In the genomic region with DNA sequence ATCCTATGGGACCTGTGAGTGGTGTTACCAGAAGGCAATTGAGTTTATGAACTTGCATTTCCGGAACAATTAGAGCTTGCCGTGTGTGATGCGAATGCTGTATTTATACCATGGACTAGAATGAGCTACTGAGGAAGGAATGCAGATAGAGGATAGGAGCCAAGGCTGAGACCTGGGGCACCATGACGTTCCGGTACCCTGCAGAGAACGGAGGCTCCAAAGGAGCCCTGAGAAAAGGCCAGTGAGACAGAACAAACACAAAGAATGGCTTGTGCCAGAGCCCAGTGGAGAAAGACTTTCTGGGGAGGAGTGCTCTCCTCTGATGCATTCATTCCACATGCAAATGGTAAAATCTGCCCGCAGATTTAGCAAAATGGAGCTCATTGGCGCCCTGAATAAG, we compare ENCODE assay signal across 25 mouse cellular contexts.
"Had no signal": no experiment of that assay in that cellular context is flagged by ENCODE, and none has a peak within 500 bp of the region (broad histone marks: within the 10 kb centered on the region; RNA-seq: fewer than 3 reads in every experiment).

No protein-coding gene starts in this region.

- H3K9me3 ChIP-seq: embryonic facial prominence, embryonic 10.5 days; embryonic facial prominence, embryonic 12.5 days; embryonic facial prominence, embryonic 13.5 days; embryonic facial prominence, embryonic 15.5 days; forebrain, embryonic 10.5 days; forebrain, embryonic 12.5 days; forebrain, embryonic 13.5 days; forebrain, embryonic 15.5 days; heart, embryonic 10.5 days had no signal

- H3K27ac ChIP-seq: embryonic facial prominence, embryonic 10.5 days; embryonic facial prominence, embryonic 12.5 days; embryonic facial prominence, embryonic 13.5 days; embryonic facial prominence, embryonic 15.5 days; forebrain, embryonic 10.5 days; forebrain, embryonic 12.5 days; forebrain, embryonic 13.5 days; forebrain, embryonic 15.5 days; gastrocnemius, adult 2 months; heart, adult 2 months; heart, embryonic 10.5 days had no signal

- H3K4me1 ChIP-seq: embryonic facial prominence, embryonic 10.5 days; embryonic facial prominence, embryonic 12.5 days; embryonic facial prominence, embryonic 13.5 days; embryonic facial prominence, embryonic 15.5 days; heart, embryonic 10.5 days had no signal

- H3K36me3 ChIP-seq: embryonic facial prominence, embryonic 10.5 days; embryonic facial prominence, embryonic 12.5 days; embryonic facial prominence, embryonic 13.5 days; embryonic facial prominence, embryonic 15.5 days; forebrain, embryonic 10.5 days; forebrain, embryonic 12.5 days; forebrain, embryonic 15.5 days; heart, embryonic 10.5 days had no signal

- DNase-seq: cerebellum, adult 9-11 months; cerebellum, postnatal 10 days; cerebellum, postnatal 14 days; cerebellum, postnatal 25 days; cerebellum, postnatal 36 days; embryo, embryonic 11 days; forebrain, postnatal 0 days; gastrocnemius, adult 2 months; gastrocnemius, postnatal 10 days; gastrocnemius, postnatal 14 days; gastrocnemius, postnatal 25 days; gastrocnemius, postnatal 36 days; heart, adult 11 months; heart, adult 18-20 months; heart, adult 2 months had no signal

- H3K4me2 ChIP-seq: embryonic facial prominence, embryonic 12.5 days; embryonic facial prominence, embryonic 13.5 days; embryonic facial prominence, embryonic 15.5 days; forebrain, embryonic 12.5 days; forebrain, embryonic 13.5 days; forebrain, embryonic 15.5 days had no signal

- H3K27me3 ChIP-seq: embryonic facial prominence, embryonic 12.5 days; embryonic facial prominence, embryonic 13.5 days; embryonic facial prominence, embryonic 15.5 days; forebrain, embryonic 12.5 days; forebrain, embryonic 13.5 days; forebrain, embryonic 15.5 days had no signal

- H3K9ac ChIP-seq: embryonic facial prominence, embryonic 12.5 days; embryonic facial prominence, embryonic 13.5 days; embryonic facial prominence, embryonic 15.5 days; forebrain, embryonic 12.5 days; forebrain, embryonic 13.5 days; forebrain, embryonic 15.5 days; forebrain, postnatal 0 days had no signal

- H3K4me3 ChIP-seq: embryonic facial prominence, embryonic 10.5 days; embryonic facial prominence, embryonic 12.5 days; embryonic facial prominence, embryonic 13.5 days; embryonic facial prominence, embryonic 15.5 days; erythroblast, embryonic 14.5 days; forebrain, embryonic 10.5 days; forebrain, embryonic 12.5 days; forebrain, embryonic 13.5 days; forebrain, embryonic 15.5 days; gastrocnemius, adult 2 months; heart, adult 2 months; heart, embryonic 10.5 days had no signal
